Mouse (Mus musculus): ENCODE data around the gene Otp. TPM values are rescaled to one million over a fixed set of nuclear protein-coding genes. Genes with fewer than 3 reads are reported as not detected.

Gene Otp
- total and polyA plus RNA-seq, 3 experiments = 0.02 TPM; not detected in 2

DNA sequence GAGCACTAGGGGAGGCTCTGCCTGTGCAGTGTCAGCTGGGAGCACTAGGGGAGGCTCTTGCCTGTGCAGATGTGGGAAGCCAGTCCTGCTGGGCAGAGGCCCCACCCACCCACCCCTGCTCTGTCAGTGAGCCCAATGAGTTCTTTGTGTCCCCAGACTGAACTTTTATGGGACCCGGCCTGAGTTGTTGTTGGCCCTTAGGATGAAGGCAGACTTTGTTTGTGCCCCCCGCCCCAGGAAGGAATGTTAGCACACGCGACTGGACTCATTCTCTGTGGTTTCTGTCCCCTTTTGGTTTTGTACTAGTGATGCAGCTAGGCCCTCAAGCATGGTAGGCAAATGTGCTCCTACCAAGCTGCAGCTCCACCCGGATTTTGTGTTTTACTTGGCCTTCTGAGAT lies 32.2 kb upstream of the Otp start:
- H3K9me3 ChIP-seq (replicated peaks) = no peaks in the 10 kb centered on the region
- no peak for ATAC-seq (ENCODE audit: extremely low read depth, insufficient number of reproducible peaks, low FRiP score, poor library complexity, severe bottlenecking)
- H3K36me3 ChIP-seq (replicated peaks) = peaks cover 50% of the 10 kb centered on the region
- TF ChIP-seq CTCF (IDR thresholded peaks at IDR 0.05; ENCODE audit: low read depth, low read length) (no peak), POLR2AphosphoS5 (IDR thresholded peaks at IDR 0.05; ENCODE audit: insufficient replicate concordance, low read depth, low read length) (no peak), GATA2 (IDR thresholded peaks at IDR 0.05; ENCODE audit: borderline replicate concordance, low read depth, low read length) (no peak), TAL1 (conservative IDR thresholded peaks at IDR 0.05; ENCODE audit: low read depth, low read length) (no peak), GATA1 (IDR thresholded peaks at IDR 0.05; ENCODE audit: borderline replicate concordance, low read length) (no peak)
- no peaks in the 10 kb centered on the region; the same call in 1 of the 2 replicates for H3K4me1 ChIP-seq (ENCODE audit: insufficient read depth, low read depth, low read length)
- DNase-seq (ENCODE audit: low spot score) = no peak
- no peak overlapping the region for H3K4me3 ChIP-seq (ENCODE audit: low read depth, low read length)
- H3K27me3 ChIP-seq (ENCODE audit: insufficient read depth, low read length) = no peaks in the 10 kb centered on the region; the same call in 1 of the 2 replicates

DNA sequence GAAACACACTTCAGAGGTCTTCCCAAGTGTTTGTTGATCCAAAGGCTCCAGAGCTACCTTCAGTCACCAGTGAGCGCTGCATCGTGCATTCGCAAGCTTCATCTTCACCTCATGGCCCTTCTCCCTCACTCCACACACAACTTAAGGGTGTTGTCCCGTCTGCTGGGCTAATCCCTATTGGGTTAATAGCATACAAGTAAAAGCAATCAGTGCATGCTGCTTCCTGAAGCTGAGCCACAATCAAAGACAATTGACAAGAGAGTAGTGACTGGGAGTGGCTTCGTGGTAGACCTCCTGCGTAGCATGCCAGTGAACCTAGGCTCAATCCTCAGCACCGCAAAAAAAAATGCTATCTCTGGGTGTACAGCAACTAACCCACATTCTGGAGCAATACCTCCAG lies 27.5 kb upstream of the Otp start:
- no peak overlapping the region for H3K4me3 ChIP-seq (ENCODE audit: low read depth, low read length)
- H3K4me1 ChIP-seq (ENCODE audit: insufficient read depth, low read depth, low read length) = no peaks in the 10 kb centered on the region
- peaks cover 22% of the 10 kb centered on the region for H3K36me3 ChIP-seq (replicated peaks)
- peaks cover 13% of the 10 kb centered on the region for H3K27me3 ChIP-seq (ENCODE audit: insufficient read depth, low read length)
- TF ChIP-seq GATA2 (IDR thresholded peaks at IDR 0.05; ENCODE audit: borderline replicate concordance, low read depth, low read length) = no peak
- TF ChIP-seq TAL1 (conservative IDR thresholded peaks at IDR 0.05; ENCODE audit: low read depth, low read length) = no peak
- DNase-seq (ENCODE audit: low spot score) = no peak
- H3K9me3 ChIP-seq (replicated peaks) = no peaks in the 10 kb centered on the region
- no peak for ATAC-seq (ENCODE audit: extremely low read depth, insufficient number of reproducible peaks, low FRiP score, poor library complexity, severe bottlenecking)

DNA sequence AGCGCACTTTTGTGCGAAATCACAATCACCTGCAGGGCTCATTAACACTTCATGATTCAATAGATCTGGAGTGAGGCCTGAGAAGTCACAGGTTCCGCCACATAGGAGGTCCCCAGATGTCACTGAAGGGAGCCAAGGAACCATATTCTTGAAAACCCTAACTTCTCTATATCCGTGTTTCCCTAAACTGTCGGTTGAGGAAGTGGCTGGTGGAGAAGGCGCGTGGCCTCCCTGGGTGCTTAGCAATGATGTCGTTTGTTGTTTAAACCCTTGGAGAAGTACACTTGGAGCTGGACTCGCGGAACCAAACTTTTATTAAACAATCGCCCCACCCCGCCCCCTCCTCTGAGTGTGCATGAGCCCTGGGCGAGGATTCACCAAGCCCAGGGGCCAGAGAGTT lies 26.1 kb upstream of the Otp start:
- ATAC-seq (ENCODE audit: extremely low read depth, insufficient number of reproducible peaks, low FRiP score, poor library complexity, severe bottlenecking) (no peak), DNase-seq (ENCODE audit: low spot score) (no peak)
- no peak overlapping the region for H3K4me3 ChIP-seq (ENCODE audit: low read depth, low read length)
- TF ChIP-seq GATA1 (IDR thresholded peaks at IDR 0.05; ENCODE audit: borderline replicate concordance, low read length) = no peak
- H3K9me3 ChIP-seq (replicated peaks) = no peaks in the 10 kb centered on the region
- H3K4me1 ChIP-seq (ENCODE audit: insufficient read depth, low read depth, low read length) = no peaks in the 10 kb centered on the region
- H3K36me3 ChIP-seq (replicated peaks) = peaks cover 7% of the 10 kb centered on the region
- H3K27me3 ChIP-seq (ENCODE audit: insufficient read depth, low read length) = peaks cover 23% of the 10 kb centered on the region

DNA sequence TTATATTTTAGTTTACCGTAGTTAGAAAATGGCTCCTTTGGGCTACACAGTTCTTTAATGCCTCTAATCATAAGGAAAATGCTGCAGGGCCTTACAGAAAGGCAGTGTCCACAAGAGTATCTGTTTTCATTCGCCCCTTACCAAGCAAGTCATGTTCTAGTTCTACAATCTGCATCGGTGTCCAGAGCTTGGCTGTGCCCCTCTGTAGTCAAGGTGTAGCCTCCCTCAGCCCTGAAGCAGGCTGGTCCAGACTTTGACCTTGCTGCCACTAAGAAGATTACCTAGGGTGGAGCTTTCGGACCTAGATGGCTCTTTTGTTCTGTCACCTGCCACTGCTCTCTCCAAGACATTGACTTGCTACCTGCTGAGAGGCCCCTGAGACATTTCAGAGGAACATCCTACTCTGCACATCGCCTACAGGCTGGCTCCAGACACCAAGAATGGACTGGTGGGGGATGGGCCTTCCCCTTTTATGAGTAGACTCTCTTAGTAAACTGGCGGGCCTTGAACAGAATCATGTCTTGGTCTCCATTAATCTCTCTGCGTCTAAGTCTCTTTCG lies 17.3 kb upstream of the Otp start:
- Histone ChIP-seq H3K4me1 (ENCODE audit: insufficient read depth, low read depth, low read length) (peaks cover 7% of the 10 kb centered on the region; the same call in 1 of the 2 replicates), H3K4me3 (ENCODE audit: low read depth, low read length) (no peak overlapping the region), H3K27me3 (ENCODE audit: insufficient read depth, low read length) (peaks cover 26% of the 10 kb centered on the region), H3K36me3 (replicated peaks) (no peaks in the 10 kb centered on the region), H3K9me3 (replicated peaks) (no peaks in the 10 kb centered on the region)
- ATAC-seq (ENCODE audit: extremely low read depth, insufficient number of reproducible peaks, low FRiP score, poor library complexity, severe bottlenecking) (no peak), DNase-seq (ENCODE audit: low spot score) (no peak)
- TF ChIP-seq GATA2 (IDR thresholded peaks at IDR 0.05; ENCODE audit: borderline replicate concordance, low read depth, low read length) (no peak), TAL1 (conservative IDR thresholded peaks at IDR 0.05; ENCODE audit: low read depth, low read length) (no peak), CTCF (IDR thresholded peaks at IDR 0.05; ENCODE audit: low read depth, low read length) (no peak), POLR2AphosphoS5 (IDR thresholded peaks at IDR 0.05; ENCODE audit: insufficient replicate concordance, low read depth, low read length) (no peak), GATA1 (IDR thresholded peaks at IDR 0.05; ENCODE audit: borderline replicate concordance, low read length) (no peak)

DNA sequence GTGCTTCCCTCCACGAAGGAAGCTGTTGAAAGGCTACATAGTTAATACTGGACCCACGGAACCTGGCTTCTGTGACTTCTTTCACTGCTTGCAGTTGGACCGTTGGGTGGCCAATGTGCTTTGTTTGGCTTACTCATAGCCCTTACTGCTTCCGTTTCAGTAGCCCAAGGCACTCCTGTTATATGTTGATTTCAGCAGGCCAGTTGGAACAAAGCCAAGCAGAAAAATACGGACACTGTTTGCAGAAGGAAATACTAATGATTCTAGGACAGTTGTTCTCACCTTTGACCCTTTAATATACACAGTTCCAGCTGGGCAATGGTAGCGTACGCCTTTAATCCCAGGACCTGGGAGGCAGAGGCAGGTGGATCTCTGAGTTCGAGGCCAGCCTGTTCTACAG lies 16.1 kb upstream of the Otp start:
- no peak for DNase-seq (ENCODE audit: low spot score)
- no peak for ATAC-seq (ENCODE audit: extremely low read depth, insufficient number of reproducible peaks, low FRiP score, poor library complexity, severe bottlenecking)
- peaks cover 21% of the 10 kb centered on the region for H3K27me3 ChIP-seq (ENCODE audit: insufficient read depth, low read length)
- peaks cover 7% of the 10 kb centered on the region; the same call in 1 of the 2 replicates for H3K4me1 ChIP-seq (ENCODE audit: insufficient read depth, low read depth, low read length)
- H3K9me3 ChIP-seq (replicated peaks) = no peaks in the 10 kb centered on the region
- H3K36me3 ChIP-seq (replicated peaks) = no peaks in the 10 kb centered on the region
- no peak overlapping the region for H3K4me3 ChIP-seq (ENCODE audit: low read depth, low read length)
- TF ChIP-seq POLR2AphosphoS5 (IDR thresholded peaks at IDR 0.05; ENCODE audit: insufficient replicate concordance, low read depth, low read length) (no peak), CTCF (IDR thresholded peaks at IDR 0.05; ENCODE audit: low read depth, low read length) (no peak)

DNA sequence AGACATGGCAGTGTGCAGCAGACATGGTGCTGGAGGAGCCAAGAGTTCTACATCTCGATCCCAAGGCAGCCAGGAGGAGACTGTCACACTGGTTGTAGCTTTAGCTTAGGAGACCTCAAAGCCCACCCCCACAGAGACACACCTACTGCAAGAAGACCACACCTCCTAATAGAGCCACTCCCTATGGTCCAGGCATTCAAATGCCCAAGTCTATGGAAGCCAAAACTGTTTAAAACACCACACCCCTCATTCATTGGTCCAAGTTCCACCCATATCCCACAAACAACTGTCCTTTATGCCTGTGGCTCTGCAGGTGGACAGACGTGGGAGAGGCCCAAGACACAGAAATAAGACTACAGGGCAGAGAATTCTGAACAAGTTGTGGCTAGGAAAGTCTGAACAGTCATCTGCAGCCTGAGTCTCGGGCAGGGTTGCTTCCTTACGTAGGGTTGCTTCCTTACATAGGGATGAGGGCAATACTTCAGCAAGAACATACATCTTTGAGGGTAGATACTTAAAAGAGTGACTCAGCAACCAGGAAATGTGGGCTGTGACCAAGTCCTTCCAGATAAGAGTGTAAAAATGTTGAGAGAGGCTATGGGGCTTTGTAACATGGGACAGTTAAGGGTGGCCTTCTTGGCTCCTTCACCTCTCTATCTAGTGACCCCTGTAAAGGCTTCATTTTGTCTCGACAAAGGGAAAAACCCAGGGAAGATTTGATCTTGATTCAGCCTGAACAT lies 12.7 kb upstream of the Otp start:
- ATAC-seq (ENCODE audit: extremely low read depth, insufficient number of reproducible peaks, low FRiP score, poor library complexity, severe bottlenecking) = peak; percentile 15; the same call in 1 of the 2 replicates
- H3K36me3 ChIP-seq (replicated peaks) = no peaks in the 10 kb centered on the region
- DNase-seq (ENCODE audit: low spot score) = no peak
- H3K27me3 ChIP-seq (ENCODE audit: insufficient read depth, low read length) = peaks cover 27% of the 10 kb centered on the region
- TF ChIP-seq GATA1 (IDR thresholded peaks at IDR 0.05; ENCODE audit: borderline replicate concordance, low read length) (no peak), POLR2AphosphoS5 (IDR thresholded peaks at IDR 0.05; ENCODE audit: insufficient replicate concordance, low read depth, low read length) (no peak), GATA2 (IDR thresholded peaks at IDR 0.05; ENCODE audit: borderline replicate concordance, low read depth, low read length) (no peak), CTCF (IDR thresholded peaks at IDR 0.05; ENCODE audit: low read depth, low read length) (no peak), TAL1 (conservative IDR thresholded peaks at IDR 0.05; ENCODE audit: low read depth, low read length) (no peak)
- H3K4me3 ChIP-seq (ENCODE audit: low read depth, low read length) = no peak overlapping the region
- no peaks in the 10 kb centered on the region for H3K9me3 ChIP-seq (replicated peaks)
- H3K4me1 ChIP-seq (ENCODE audit: insufficient read depth, low read depth, low read length) = peaks cover 7% of the 10 kb centered on the region; the same call in 1 of the 2 replicates

Data from G1E (cell line).